Mouse (Mus musculus) cerebellum, adult 9-11 months (tissue): ENCODE measurements around the gene Cnksr3.

Source experiments
- DNase-seq: peaks from one replicate; pipeline ENCODE4 v3.0.0; 2022

The Cnksr3 gene

DNA sequence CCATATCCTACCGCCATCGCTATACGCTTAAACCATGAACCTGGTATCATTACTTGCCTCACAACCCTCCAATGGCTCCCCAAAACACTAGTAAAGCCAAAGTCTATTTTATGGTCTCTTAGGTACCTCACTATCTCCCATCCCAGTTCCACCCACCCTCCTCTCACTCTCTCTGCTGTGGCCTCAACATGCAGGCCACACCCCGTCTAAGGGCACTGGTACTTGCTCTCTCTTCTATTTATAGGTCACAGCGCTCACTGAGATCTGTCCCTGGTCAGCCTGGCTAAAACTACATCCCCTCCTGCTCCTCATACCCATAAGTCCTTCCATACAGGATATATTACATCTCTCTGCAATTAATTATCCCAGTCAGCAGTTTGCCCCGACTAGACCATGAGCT is 16.1 kb downstream of the Cnksr3 start:
- no peak for DNase-seq

DNA sequence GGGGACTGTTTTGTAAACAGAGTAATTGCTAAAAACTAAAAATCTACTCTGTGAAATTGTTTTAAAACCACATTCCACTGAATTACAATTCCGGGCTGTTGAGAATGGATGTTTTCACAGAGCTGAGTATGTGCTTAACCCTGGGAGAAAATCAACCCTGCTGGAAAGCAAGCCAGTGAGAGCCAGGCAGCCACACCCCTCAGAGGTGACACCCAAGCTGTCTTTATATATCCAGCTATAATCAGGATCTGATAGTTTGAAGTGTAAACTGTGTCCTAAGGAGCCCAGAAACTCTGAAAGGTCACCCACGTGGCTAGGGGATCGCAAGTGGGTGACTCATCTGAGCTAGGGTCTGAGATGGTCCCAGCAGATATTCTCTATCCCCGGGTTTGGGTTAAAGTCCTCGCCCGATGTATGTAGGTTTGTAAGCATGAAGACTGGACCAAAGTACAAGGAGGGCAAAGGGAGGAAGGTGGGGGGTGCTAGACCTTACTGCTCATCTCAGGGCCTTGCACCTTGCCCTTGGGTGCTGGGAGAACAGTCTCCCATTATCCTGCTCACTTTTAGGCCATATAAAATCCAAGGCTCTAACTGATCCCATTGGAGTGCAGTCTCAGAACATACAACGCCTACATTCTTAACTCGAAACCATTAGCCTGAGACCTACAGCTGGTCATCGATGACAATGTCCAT is 20.2 kb downstream of the Cnksr3 start:
- DNase-seq: no peak

DNA sequence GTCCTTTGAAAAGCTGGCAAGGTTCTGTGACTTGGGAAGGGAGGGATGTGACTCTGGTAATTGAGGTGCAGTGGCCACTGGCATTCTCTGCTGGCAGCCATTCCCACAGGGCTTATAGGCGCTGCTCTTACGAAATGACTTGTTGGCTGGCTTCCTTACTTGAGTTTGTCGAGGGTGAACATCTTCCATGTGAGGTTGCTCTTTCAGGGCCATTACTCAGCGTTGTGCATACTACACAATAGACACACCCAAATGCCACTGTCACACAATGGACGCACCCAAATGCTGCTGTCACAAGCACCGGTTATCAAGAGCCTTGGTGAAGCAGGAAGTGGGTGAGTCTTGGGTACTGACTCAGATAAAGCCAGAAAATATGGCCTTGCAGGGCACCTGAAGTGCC is 22.8 kb downstream of the Cnksr3 start:
- DNase-seq: no peak

DNA sequence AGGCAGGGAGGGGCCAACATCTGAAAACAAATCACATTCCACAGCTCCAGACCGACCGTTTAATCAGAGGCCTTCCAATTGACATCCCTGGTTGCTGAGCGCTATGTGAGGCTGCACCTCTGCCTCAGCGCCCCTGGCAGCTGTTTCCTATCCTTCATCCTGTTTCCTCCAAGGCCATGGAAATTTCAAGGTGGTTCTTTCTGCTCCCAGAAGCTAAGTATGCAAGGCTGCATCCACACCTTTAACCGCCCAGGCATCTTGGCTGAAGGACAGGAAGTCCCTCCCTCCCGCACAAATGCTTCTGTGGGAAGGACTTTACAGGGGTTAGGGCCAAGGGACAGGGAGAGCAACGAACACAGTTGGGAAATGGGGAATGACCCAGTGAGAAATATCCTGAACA is 24.2 kb downstream of the Cnksr3 start:
- DNase-seq: no peak

DNA sequence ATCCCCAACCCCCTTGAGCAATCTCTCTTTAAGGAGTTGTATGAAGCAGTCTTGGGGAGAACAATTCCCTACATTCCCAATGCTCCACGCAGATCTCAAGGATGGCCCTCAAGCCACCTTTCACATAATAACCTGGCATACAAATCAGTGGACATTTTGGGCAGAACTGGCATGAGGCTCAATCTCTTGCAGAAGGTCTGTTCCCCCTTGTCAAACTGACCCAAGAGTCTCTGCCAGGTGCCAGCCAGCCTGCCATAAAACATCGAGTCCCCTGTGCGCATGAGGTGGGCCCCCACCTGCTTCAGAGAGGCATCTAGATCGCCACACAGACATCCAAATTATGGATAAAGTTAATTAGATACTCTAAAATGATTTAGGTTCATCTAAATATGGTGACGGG is 25.0 kb downstream of the Cnksr3 start:
- peak; percentile 68 for DNase-seq

DNA sequence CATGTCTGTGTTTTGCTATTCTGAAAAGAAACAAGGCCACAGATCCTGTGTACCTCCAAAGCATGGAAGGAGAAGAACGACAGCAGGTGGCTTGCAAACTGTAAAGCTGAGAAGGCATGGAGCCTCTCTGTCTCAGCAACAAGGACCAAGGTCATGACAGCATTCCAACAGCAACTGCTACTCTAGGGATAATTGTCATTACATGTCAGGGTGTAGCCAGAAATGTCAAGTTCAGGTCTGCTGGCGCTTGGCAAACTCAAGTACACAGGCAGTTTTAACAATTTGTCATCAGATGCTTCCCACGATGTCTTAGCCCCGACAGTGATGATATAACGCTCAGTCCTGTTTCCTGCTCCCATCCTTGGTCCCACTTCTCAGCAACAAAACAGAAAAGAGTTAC is 26.0 kb downstream of the Cnksr3 start:
- DNase-seq: no peak

DNA sequence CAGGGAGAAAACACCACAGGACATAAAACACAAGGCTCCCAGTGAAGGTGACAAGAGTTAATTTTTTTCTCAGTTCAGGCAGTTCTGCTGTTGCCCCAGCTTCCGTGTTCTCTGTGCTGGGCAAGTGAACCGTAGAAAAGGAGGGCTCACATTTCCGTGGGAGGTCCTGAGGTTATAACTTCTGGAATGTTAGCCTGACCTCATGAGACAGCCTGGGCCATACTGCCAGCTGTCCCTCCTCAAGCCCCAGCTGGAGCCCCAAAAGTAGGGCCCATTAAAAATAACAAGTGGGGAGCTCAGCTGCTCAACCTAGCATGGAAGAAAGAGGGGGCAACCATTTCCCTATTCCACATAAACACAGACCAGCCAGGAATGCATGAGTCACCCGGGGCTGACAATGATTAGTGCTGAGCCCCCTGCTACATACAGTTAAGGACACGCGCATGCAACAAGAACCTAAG is 28.8 kb downstream of the Cnksr3 start:
- DNase-seq: no peak

DNA sequence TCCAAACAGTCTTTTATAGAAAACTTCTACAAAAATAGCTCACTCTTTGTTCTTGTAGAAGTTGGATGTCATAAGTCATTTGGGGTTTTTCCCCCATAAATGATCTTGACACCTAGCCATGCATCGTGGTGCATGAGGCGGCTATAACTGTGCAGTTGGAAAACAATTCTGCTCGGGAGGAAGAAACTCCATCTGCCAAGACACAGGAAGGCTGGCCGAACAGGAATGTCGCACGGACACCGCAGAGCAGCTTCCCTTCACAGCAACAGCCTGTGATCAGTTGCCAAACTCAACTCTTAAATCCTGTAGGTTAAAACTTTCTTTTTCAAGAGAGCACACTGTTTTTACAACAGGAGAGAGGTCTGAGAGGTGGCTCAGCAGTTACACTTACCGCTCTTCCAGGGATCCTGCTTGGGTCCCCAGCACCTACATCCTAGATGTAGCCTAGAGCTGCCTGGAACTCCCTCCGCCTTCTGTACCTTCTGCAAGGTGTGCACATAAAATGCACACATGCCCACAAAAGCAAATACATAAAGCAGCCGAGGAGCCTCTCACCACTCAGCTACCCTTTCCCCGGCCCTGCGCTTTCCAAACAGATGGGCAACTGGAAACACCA is 29.4 kb downstream of the Cnksr3 start:
- peak; percentile 85 for DNase-seq

DNA sequence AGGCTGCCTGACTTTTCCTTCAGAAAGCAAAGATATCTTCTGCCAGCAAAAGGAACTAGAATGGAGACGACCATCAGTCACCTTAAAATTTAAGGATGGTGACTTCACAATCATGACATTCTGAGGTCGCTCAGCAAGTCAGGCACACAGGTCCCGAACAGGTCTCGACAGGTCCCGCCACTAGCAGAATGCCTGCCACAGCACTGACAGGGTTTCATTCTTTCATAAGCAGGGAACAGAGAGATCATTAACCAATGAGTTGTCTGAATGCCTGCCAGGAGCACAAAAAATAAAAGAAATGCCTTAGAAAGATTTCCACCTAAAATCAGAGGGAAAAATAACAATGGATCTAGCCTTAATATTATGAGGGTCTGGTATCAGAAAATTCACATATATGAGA is 31.7 kb downstream of the Cnksr3 start:
- no peak for DNase-seq

DNA sequence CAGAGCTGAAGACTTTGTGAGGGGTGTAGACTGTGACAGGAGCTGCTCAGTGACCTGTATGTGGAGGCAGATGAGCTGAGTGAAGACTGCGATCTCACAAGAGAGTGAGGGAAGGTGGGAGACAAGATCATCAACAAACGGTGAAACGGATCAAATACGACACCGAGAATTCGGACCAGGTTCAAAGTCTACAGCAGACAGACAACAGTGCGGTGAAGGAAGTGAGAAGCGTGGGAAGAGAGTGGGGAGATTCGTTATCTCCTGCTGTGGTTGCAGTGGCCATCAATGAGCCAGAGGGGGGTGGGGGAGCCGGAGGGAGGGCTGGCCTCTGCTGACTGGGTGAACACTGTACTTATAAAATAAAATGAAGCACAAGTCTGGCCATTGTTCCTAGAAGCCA is 33.5 kb downstream of the Cnksr3 start:
- no peak for DNase-seq

DNA sequence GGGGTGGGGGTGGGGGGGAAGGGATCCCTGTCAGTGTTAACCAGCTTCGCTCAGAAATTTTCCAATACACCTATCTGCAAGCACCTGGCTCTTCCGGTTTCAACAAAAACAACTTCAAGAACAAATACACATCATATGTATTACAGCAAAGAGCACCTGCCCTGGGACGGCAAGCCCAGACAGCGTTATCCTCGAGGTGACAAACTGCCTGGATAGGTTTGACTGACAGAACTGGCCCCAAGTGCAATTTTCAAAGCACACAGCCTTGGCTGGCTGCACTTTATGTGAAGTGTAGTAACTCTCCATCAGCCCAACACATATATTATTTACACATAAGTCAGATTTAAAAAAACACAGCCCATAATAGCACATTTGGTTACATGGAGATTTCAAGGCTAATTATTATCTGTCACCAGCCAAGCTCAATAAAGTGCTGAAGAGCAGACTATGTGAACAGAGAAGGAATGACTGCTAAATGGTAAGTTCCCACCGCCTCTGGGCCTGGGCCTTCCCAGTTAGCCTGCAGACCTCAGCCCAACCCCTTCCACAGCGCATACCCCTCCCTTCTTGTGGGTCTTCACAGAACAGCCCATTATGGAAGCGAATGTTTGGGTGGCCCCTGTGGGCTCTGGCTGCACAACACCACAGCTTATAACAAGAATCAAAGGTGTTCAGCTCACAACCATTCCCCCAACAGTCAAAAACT is 35.7 kb downstream of the Cnksr3 start:
- no peak for DNase-seq

DNA sequence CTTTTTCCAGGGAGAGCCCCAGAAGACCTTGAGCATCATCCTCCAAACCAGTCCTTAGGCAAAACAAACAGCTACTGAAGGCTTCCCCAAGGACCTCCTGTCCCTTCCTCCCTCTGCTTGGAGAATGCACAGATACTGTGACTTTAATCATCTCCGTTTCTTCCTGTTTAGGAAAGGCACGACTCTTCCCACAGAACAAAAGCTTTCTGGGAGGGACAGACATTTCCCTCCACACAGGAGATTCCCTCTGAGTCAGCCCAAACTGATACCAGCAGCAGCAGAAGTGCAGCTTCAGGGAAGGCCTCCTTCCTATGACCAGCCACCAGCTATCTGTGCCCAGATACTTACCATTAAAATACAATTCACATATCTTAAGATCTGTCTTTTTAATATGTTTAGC is 37.6 kb downstream of the Cnksr3 start:
- DNase-seq: no peak

DNA sequence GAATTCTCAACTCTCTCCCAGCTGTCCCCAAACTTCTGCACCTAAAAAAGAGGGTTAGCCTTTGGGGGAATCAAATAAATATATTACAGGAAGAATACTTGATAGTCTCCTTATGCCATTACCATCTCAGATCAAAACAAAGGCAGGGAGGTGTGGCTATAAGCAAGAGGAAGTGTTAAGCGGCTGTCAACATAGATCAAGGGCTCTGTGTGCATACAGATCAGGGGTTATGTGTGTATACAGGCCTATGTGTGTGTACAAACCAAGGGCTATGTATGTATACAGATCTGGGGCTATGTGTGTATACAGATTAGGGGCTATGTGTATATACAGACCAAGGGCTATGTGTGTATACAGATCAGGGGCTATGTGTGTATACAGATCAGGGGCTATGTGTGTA is 38.9 kb downstream of the Cnksr3 start:
- DNase-seq: no peak

DNA sequence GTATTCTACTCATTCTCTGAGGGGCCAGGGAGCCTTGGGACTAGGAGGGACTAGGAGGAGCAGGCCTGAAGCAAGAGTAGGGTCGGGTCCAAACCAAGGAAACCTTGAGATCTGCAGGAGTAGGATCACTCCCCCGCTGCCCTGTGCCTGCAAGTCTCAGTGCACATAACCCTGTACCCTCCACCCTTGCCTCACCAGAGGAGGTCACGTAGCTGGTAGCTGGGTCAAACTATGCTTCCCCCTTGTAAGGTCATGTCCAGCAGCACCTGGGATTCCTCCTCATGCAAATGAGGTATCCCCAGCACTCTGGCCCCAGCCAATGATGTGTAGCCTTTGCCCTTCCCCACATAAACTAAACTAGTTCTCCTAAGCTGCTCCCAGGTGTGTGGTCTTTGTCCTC is 41.6 kb downstream of the Cnksr3 start:
- no peak for DNase-seq

DNA sequence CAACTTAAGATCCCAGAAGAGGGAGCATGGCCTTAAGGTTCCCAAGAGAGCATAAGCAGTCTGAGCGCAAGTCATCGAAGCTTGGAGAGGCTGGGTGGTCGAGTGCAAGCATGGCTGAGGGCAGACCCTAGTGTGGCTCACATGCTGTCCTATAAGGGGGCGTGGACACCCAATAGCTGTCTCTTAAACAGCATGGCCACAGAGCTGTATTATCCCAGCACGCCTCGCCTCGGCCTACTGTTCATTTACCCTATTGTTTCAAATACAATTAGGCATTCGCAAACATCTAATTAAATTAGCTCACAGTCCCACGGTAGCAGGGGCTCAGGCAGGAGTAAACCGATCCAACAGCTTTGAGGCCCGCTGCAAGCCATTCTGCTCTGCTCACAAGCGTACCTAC is 49.0 kb downstream of the Cnksr3 start:
- no peak for DNase-seq

DNA sequence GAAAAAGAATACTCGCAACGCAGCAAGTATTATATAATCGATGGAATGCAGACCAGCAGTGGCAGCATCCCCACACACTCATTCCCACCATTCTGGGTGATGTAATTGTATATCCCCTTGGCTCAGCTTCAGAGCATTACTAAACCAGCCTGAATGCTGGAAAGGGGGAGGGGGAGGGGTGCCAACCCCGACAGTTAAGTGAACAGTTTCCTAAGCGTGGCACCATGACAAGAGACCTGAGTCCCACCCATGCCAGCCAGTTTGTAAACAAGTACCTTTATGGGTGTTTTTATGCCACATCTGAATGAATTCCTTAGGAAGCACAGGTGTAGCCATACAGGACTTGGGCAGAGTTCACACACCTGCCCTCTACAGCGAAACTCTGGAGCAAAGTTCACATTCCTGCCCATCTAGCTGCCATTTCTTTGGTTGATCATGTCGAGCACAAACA is 53.0 kb downstream of the Cnksr3 start:
- DNase-seq: peak; percentile 66

DNA sequence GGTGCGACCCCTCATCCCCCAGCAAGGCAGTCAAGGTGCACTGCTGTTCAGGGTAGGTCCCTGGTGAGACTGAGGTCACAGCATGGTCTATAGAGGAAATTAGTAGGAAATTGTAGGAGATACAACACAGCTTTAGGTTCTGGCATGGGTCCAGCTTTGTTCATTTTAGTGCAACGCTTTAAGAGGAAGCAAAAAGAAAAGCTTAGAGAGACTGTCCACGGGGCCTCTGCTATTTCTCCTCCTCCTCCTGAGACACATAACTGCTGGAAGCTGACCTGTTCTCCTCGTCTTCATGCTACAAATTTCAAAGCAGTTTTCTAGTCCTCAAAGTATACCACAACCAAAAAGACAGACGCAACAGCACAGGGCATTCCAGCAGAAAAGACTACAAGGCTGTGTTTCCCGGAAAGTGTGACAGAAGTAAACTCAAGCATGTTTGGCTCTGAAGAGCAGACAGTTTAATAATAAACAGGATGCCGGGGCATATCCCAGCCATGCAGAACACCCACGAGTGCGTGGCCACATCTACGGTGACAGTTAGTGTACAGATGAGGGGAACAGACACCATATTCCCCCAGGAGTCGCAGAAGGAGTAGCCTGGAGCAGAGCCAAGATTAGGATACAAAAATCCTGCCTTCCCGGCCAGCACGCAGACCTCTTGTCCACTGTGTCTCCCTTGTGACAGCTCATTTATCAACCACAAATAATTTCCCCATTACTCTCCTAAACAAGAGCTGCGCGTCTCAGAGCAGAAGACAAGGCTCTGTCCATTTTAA is 53.6 kb downstream of the Cnksr3 start:
- DNase-seq: peak; percentile 66

DNA sequence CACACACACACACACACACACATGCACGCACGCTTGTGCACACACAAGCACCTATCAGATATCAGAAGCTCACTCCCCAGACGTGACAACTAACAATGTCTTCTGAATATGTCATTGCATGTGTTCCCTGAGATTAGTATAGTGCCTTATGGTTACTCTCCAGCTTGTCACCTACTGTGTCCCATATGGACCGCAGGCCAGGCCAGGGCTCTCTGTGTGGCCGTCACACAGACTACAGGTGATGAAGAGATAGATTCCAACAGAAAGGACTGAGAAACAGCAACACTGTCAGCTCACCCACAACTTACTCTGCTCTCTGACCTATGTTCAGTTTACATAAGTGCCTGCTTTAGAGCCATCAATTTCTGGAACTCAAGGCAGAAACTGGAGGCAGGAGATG is 57.2 kb downstream of the Cnksr3 start:
- DNase-seq: peak; percentile 60

DNA sequence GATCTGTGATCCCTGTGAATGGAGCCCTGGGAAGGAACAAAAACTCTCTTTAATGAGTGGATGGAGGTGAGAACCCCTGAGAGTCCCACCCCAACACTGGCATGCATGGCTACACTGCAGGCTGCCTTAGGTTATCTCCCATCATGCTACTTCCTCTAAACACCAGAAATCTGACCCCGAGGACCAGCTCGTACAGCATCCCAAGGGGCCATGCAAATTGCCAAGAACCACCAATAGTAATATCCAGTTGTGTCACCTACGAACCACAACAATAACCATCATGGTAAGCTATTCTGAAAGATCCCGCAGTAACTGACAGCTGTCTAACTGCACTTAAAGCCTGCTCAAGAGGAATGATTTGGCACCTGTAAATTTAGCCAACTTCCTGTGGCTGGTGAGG is 59.1 kb downstream of the Cnksr3 start:
- no peak for DNase-seq

DNA sequence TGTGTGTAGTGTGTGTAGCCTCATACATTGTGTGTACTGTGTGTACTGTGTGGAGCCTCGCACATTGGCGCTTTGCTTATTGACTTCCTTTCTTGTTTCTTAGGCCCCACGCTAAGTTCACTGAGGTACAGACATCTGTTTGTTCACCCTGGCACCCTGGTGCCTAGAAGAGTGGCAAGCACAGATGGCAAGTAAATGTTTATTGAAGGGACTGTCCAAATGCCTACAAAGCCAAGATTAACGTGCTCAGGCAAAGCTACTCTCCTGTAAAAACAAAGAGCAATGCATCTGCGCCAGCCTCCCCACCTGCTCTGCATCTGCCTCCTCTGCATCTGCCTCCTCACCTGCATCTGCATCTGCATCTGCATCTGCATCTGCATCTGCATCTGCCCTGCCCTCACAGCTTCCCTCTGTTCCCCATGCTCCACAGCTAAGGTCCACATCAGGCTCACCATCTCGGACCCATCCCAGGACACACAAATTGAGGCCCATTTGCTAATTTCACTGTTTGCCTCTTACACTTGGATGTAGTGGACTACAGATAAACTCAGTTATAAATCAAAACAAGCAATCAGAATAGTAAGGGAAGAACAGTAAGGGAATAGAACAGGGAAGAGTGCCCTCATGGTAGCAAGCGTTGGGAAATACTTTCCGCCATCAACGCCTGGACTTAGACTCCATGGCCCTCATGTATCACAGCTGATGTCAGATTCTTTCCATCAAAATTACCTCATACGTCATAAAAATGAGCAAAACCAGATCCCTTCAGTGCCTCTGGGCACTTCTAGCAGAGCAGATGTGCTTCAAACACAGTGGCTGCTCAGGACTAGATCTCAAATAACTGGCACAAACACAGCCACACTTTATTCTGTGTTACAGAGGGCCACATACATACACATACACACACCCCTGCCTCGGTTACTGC is 62.1 kb downstream of the Cnksr3 start:
- DNase-seq: peak; percentile 60

DNA sequence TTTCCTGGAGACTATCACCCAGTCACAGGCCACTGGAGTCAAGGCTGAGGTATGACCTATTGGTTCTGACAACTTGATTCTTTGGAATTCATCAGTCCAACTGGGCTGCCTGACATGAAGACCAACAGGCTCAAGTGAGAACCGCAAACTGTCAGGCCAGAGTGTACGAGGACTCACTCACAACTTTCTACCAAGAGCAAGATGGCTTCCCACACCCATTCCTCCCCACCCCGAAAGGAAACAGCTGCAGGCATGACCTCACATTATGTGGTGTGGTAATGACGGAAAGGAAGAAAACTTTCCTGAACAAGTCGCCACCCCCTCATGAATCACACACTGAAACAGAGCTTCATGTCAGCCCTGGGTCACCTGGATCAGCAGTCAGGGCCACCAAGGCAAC is 66.4 kb downstream of the Cnksr3 start:
- DNase-seq: no peak

DNA sequence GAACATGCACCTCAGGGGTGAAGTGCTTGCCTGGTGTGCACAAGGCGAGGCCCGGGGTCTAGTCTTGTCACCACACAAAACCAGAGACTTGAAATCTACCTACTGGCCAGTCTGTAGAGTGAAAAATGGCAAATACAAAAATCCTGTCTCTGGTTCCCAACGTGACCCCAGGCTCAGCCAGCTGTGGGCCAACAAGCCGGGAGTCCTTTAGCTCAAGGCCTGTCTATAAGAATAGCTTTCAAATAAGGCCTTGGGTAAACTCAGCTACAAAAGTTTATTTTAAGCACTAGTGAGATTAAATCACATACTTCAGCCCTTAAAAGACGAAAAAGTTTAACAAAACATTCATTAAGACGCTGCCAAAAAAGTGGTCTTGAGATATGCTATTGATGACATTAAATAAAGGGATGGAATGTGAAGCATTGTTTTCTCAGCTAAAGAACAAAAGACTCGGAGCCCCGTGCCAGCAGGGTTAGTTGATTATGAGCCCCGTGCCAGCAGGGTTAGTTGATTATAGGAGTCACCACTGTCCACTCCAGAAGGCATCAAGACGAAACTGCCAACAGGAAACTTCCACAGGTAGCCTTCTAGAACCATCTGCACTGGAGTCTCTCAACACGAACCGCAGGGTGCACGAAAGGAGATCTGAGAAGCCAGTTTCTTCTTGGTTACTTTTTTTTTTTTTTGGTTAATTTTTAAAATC is 67.8 kb downstream of the Cnksr3 start:
- DNase-seq: no peak
